Mouse (Mus musculus) embryonic fibroblast, embryonic 13.5 days (primary cell): ENCODE measurements at regions not wholly inside any gene's neighbourhood (a gene's known extent, or its start where the extent isn't known, plus 50 kb on each side); places are given as distances from the start of the nearest gene placed in this dataset.

Source experiments
- CTCF ChIP-seq: IDR thresholded peaks from 2 replicates; pipeline ENCODE4 v1.5.1; 2011; ENCODE audit warnings: mild to moderate bottlenecking, control low read depth, low read length, moderate library complexity, borderline replicate concordance; ENCODE audit not compliant: insufficient read depth
- POLR2A ChIP-seq: IDR thresholded peaks from 2 replicates; pipeline ENCODE4 v1.6.1; 2011; ENCODE audit warnings: low read depth, mild to moderate bottlenecking, control low read depth, low read length, moderate library complexity

- TF ChIP-seq CTCF (no peak), POLR2A (no peak)
These were observed 155.5 kb upstream of the Mamld1 start for GRCm38 (mm10) chrX:70894517-70894916.
